Mouse (Mus musculus) G1E (cell line): ENCODE measurements around the gene Sh3kbp1. TPM values are rescaled to one million over a fixed set of nuclear protein-coding genes. Genes with fewer than 3 reads are reported as not detected.

ENCODE experiments used
- ATAC-seq: 2 replicates; pipeline ENCODE4 v1.8.0; 2016; ENCODE audit warnings: mild to moderate bottlenecking; ENCODE audit not compliant: insufficient number of reproducible peaks, poor library complexity, low FRiP score, severe bottlenecking; ENCODE audit errors: extremely low read depth
- DNase-seq: peaks from one replicate; pipeline ENCODE4 v3.0.0; 2012; ENCODE audit warnings: low spot score
- H3K27me3 ChIP-seq: 2 replicates; pipeline ENCODE4 v1.6.1; 2012; ENCODE audit warnings: mild to moderate bottlenecking, low read length, inconsistent platforms; ENCODE audit not compliant: insufficient read depth
- H3K36me3 ChIP-seq: replicated peaks from 2 replicates; pipeline ENCODE3; 2012; ENCODE audit warnings: mild to moderate bottlenecking, inconsistent platforms
- H3K4me1 ChIP-seq: 2 replicates; pipeline ENCODE4 v1.6.1; 2012; ENCODE audit warnings: low read depth, low read length, inconsistent platforms, mixed read lengths; ENCODE audit not compliant: insufficient read depth
- H3K4me3 ChIP-seq: 2 replicates; pipeline ENCODE4 v1.5.1; 2012; ENCODE audit warnings: low read depth, mild to moderate bottlenecking, inconsistent platforms, low read length, moderate library complexity, mixed read lengths
- H3K9me3 ChIP-seq: replicated peaks from 2 replicates; pipeline ENCODE4 v1.6.1; 2012; ENCODE audit warnings: inconsistent platforms
- CTCF ChIP-seq: IDR thresholded peaks from 2 replicates; pipeline ENCODE4 v1.5.1; 2012; ENCODE audit warnings: low read depth, low read length, inconsistent platforms, mixed read lengths
- GATA1 ChIP-seq: IDR thresholded peaks from 2 replicates; pipeline ENCODE4 v1.6.1; 2012; ENCODE audit warnings: borderline replicate concordance, low read length, inconsistent platforms, mixed read lengths
- GATA2 ChIP-seq: IDR thresholded peaks from 2 replicates; pipeline ENCODE4 v1.6.1; 2012; ENCODE audit warnings: low read depth, low read length, inconsistent platforms, borderline replicate concordance
- POLR2AphosphoS5 ChIP-seq: IDR thresholded peaks from 2 replicates; pipeline ENCODE4 v1.6.1; 2012; ENCODE audit warnings: low read depth, low read length, inconsistent platforms; ENCODE audit not compliant: insufficient replicate concordance
- TAL1 ChIP-seq: conservative IDR thresholded peaks from 2 replicates; pipeline ENCODE4 v1.6.1; 2012; ENCODE audit warnings: low read depth, low read length, inconsistent platforms, mixed read lengths
- polyA plus RNA-seq: library from polyadenylated mRNA; stranded (reverse); fragments of >175 nt; gene quantifications from 2 replicates; pipeline ENCODE4 v1.2.3, GENCODE M21; 2012
- total RNA-seq, 2 experiments: library from RNA; stranded (forward) in 1 of 2; stranded (reverse) in 1 of 2; fragments of 200-1000 nt in 1 of 2; fragments of >200 nt in 1 of 2; fragmentation: Nextera tagmentation in 1 of 2; gene quantifications; 2 replicates each; pipeline ENCODE4 v1.2.3; 2014 to 2017

Gene Sh3kbp1
- total and polyA plus RNA-seq, 3 experiments = 13.3 to 242 (median 231) TPM

- Histone ChIP-seq H3K36me3 (peaks cover 45% of the 10 kb centered on the region), H3K4me1 (no peaks in the 10 kb centered on the region), H3K27me3 (no peaks in the 10 kb centered on the region), H3K9me3 (no peaks in the 10 kb centered on the region), H3K4me3 (no peak overlapping the region)
- DNase-seq (no peak), ATAC-seq (no peak)
- TF ChIP-seq POLR2AphosphoS5 (no peak), GATA1 (no peak), TAL1 (no peak), GATA2 (no peak), CTCF (no peak)
Observed at GRCm38 (mm10) chrX:159769773-159770172, 142.7 kb downstream of the Sh3kbp1 start.

- no peaks in the 10 kb centered on the region for H3K27me3 ChIP-seq
- DNase-seq = no peak
- no peak overlapping the region for H3K4me3 ChIP-seq
- no peak for TF ChIP-seq POLR2AphosphoS5
- no peak for TF ChIP-seq GATA1
- no peak for TF ChIP-seq GATA2
- TF ChIP-seq CTCF = no peak
- no peak for TF ChIP-seq TAL1
- peaks cover 34% of the 10 kb centered on the region for H3K36me3 ChIP-seq
- no peaks in the 10 kb centered on the region for H3K4me1 ChIP-seq
- no peak for ATAC-seq
- no peaks in the 10 kb centered on the region for H3K9me3 ChIP-seq
Observed at GRCm38 (mm10) chrX:159772137-159772536, 145.1 kb downstream of the Sh3kbp1 start.

- no peak overlapping the region for H3K4me3 ChIP-seq
- H3K36me3 ChIP-seq = peaks cover 24% of the 10 kb centered on the region
- no peak for DNase-seq
- H3K27me3 ChIP-seq = no peaks in the 10 kb centered on the region
- no peaks in the 10 kb centered on the region for H3K9me3 ChIP-seq
- H3K4me1 ChIP-seq = no peaks in the 10 kb centered on the region
- ATAC-seq = no peak
- TF ChIP-seq CTCF = no peak
- TF ChIP-seq GATA2 = no peak
- TF ChIP-seq POLR2AphosphoS5 = no peak
- no peak for TF ChIP-seq TAL1
- no peak for TF ChIP-seq GATA1
Observed at GRCm38 (mm10) chrX:159775042-159775441, 148.0 kb downstream of the Sh3kbp1 start.

- TF ChIP-seq TAL1 = no peak
- no peak for TF ChIP-seq GATA1
- TF ChIP-seq CTCF = no peak
- no peak for TF ChIP-seq POLR2AphosphoS5
- no peak for TF ChIP-seq GATA2
- no peak for DNase-seq
- Histone ChIP-seq H3K9me3 (no peaks in the 10 kb centered on the region), H3K27me3 (no peaks in the 10 kb centered on the region), H3K4me1 (no peaks in the 10 kb centered on the region), H3K4me3 (no peak overlapping the region), H3K36me3 (peaks cover 10% of the 10 kb centered on the region)
- ATAC-seq = no peak
Observed at GRCm38 (mm10) chrX:159778787-159779186, 151.7 kb downstream of the Sh3kbp1 start.

- ATAC-seq (no peak), DNase-seq (no peak)
- TF ChIP-seq POLR2AphosphoS5 = no peak
- TF ChIP-seq GATA2 = no peak
- no peak for TF ChIP-seq GATA1
- TF ChIP-seq CTCF = no peak
- TF ChIP-seq TAL1 = no peak
- no peak overlapping the region for H3K4me3 ChIP-seq
- no peaks in the 10 kb centered on the region for H3K9me3 ChIP-seq
- no peaks in the 10 kb centered on the region for H3K4me1 ChIP-seq
- H3K36me3 ChIP-seq = peaks cover 9% of the 10 kb centered on the region
- H3K27me3 ChIP-seq = no peaks in the 10 kb centered on the region
Observed at GRCm38 (mm10) chrX:159790516-159790915, 163.4 kb downstream of the Sh3kbp1 start.

- DNase-seq (no peak), ATAC-seq (no peak)
- no peaks in the 10 kb centered on the region for H3K4me1 ChIP-seq
- no peaks in the 10 kb centered on the region for H3K27me3 ChIP-seq
- no peaks in the 10 kb centered on the region for H3K9me3 ChIP-seq
- peaks cover 4% of the 10 kb centered on the region for H3K36me3 ChIP-seq
- no peak overlapping the region for H3K4me3 ChIP-seq
- TF ChIP-seq POLR2AphosphoS5 = no peak
Observed at GRCm38 (mm10) chrX:159795603-159796002, 168.5 kb downstream of the Sh3kbp1 start.

- no peak for TF ChIP-seq POLR2AphosphoS5
- no peak for TF ChIP-seq CTCF
- TF ChIP-seq GATA1 = no peak
- TF ChIP-seq GATA2 = no peak
- no peak for TF ChIP-seq TAL1
- Histone ChIP-seq H3K9me3 (no peaks in the 10 kb centered on the region), H3K4me3 (no peak overlapping the region), H3K36me3 (peaks cover 34% of the 10 kb centered on the region), H3K4me1 (peaks cover 2% of the 10 kb centered on the region; the same call in 1 of the 2 replicates), H3K27me3 (no peaks in the 10 kb centered on the region)
- ATAC-seq (no peak), DNase-seq (no peak)
Observed at GRCm38 (mm10) chrX:159804371-159804770, 177.3 kb downstream of the Sh3kbp1 start.
